Mouse (Mus musculus) limb, embryonic 14.5 days (tissue): ENCODE results near the gene Tufm. TPM values are rescaled to one million over a fixed set of nuclear protein-coding genes. Genes with fewer than 3 reads are reported as not detected.

ENCODE experiments used
- ATAC-seq: fragments of 200-750 bp; cut with Nextera tagmentation; 2 replicates; pipeline ENCODE4 v1.8.0; 2017; ENCODE audit warnings: low read depth, moderate number of reproducible peaks, moderate TSS enrichment; ENCODE audit not compliant: low FRiP score
- DNase-seq: peaks from one replicate; pipeline ENCODE4 v3.0.0-alpha.2; 2015; ENCODE audit warnings: low spot score
- H3K27ac ChIP-seq: fragments of 300-500 bp; sonication (generic); replicated peaks from 2 replicates; pipeline ENCODE4 v1.5.1; 2014; ENCODE audit warnings: low read depth, mild to moderate bottlenecking, low read length, moderate library complexity, mixed read lengths
- H3K27me3 ChIP-seq: fragments of 300-500 bp; sonication (generic); 2 replicates; pipeline ENCODE4 v1.6.1; 2014; ENCODE audit warnings: low read length, mixed read lengths; ENCODE audit not compliant: control insufficient read depth, insufficient read depth
- H3K36me3 ChIP-seq: fragments of 300-500 bp; sonication (generic); 2 replicates; pipeline ENCODE4 v1.6.1; 2014; ENCODE audit warnings: mild to moderate bottlenecking, low read length, moderate library complexity, mixed read lengths; ENCODE audit not compliant: control insufficient read depth, insufficient read depth
- H3K4me1 ChIP-seq: fragments of 300-500 bp; sonication (generic); 2 replicates; pipeline ENCODE4 v1.6.1; 2014; ENCODE audit warnings: antibody characterized with exemption, low read length, mixed read lengths; ENCODE audit not compliant: control insufficient read depth, insufficient read depth
- H3K4me2 ChIP-seq: fragments of 300-500 bp; sonication (generic); replicated peaks from 2 replicates; pipeline ENCODE4 v1.6.1; 2014; ENCODE audit warnings: low read depth, mild to moderate bottlenecking, low read length, moderate library complexity; ENCODE audit not compliant: severe bottlenecking
- H3K4me3 ChIP-seq: fragments of 300-500 bp; sonication (generic); replicated peaks from 2 replicates; pipeline ENCODE4 v1.5.1; 2014; ENCODE audit warnings: low read length
- H3K9ac ChIP-seq: fragments of 300-500 bp; sonication (generic); 2 replicates; pipeline ENCODE4 v1.6.1; 2014; ENCODE audit warnings: mild to moderate bottlenecking, low read depth, low read length, moderate library complexity; ENCODE audit not compliant: severe bottlenecking
- H3K9me3 ChIP-seq: fragments of 300-500 bp; sonication (generic); 2 replicates; pipeline ENCODE4 v1.6.1; 2016; ENCODE audit warnings: low read length; ENCODE audit not compliant: control insufficient read depth
- POLR2A ChIP-seq: fragments of 200-500 bp; IDR thresholded peaks from 2 replicates; pipeline ENCODE4 v1.8.0; 2012; ENCODE audit warnings: inconsistent platforms, mild to moderate bottlenecking, moderate library complexity, borderline replicate concordance; ENCODE audit not compliant: insufficient read depth, insufficient read length; ENCODE audit errors: extremely low read depth
- WGBS: fragments of 180-500 bp; shearing (Covaris S2); extraction: QIAGEN DNeasy Blood & Tissue Kit; methylation state at CpG from one replicate; pipeline ENCODE4 v1.1.7; 2014; 5-methylcytosine and 5-hydroxymethylcytosine counted together
- polyA plus RNA-seq, 2 experiments: library from polyadenylated mRNA; depleted of rRNA in 1 of 2; stranded (reverse) in 1 of 2; unstranded in 1 of 2; fragments of >200 nt; fragmentation: Nextera tagmentation in 1 of 2; extraction: Ambion mirVana in 1 of 2; gene quantifications; 2 replicates each; pipeline versions ENCODE4 v1.2.1 to v1.2.3; 2012 to 2014

Tufm gene
- polyA plus RNA-seq, 2 experiments, result 111 to 125 TPM

DNA sequence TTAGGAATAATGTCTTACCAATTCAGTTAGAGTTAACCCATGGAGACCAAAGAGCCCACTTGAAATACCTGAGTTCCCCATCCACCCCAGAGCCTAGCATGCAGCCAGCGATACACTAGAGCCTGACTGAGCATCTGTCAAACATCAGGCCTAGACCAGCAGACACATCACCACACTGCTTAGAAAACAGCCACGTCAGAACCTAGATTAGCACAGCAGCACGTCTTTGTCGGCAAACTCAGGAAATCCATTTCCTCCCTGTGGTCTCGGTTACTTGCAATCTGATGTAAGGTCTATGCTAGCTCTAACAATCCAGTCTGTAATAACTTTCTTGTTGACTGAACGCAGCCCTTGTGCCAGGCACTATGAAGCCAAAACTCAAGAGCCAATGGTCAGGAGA is 17.1 kb upstream of the Tufm start:
- no peak overlapping the region for H3K27ac ChIP-seq
- no peaks in the 10 kb centered on the region for H3K27me3 ChIP-seq
- H3K9ac ChIP-seq, result no peak overlapping the region

DNA sequence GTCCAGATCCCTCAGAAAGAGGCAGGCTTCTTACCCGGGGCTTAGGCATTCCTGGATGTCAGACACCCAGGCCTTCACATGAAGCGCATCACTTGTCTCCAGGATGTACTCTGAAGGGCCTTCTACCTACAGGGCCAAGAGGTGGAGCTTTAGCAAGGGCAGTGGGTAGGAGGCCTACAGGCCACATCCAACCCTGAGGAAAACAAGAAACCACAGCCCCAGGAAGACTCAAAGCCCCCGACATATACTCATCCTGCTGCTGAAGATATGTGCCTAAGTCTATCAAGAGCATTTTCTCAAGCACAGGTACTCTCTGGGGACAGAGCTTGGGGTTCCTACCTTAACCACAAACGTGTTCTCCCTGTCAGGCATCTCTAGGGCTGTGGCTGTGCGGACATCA is 15.8 kb upstream of the Tufm start:
- Histone ChIP-seq H3K9ac (no peak overlapping the region), H3K9me3 (no peaks in the 10 kb centered on the region), H3K27me3 (no peaks in the 10 kb centered on the region), H3K36me3 (peaks cover 65% of the 10 kb centered on the region), H3K4me1 (peaks cover 13% of the 10 kb centered on the region), H3K4me2 (no peak overlapping the region), H3K4me3 (no peak overlapping the region), H3K27ac (no peak overlapping the region)
- 95% methylated on average over 5 of the region's 5 CpGs for WGBS
- DNase-seq, result no peak
- no peak for ATAC-seq
- TF ChIP-seq POLR2A, result no peak

More for the DNA sequence above, 17.1 kb upstream of the Tufm start:
- DNase-seq (no peak), ATAC-seq (no peak)
- Histone ChIP-seq H3K4me1 (peaks cover 14% of the 10 kb centered on the region), H3K9me3 (no peaks in the 10 kb centered on the region), H3K4me3 (no peak overlapping the region), H3K4me2 (no peak overlapping the region), H3K36me3 (peaks cover 68% of the 10 kb centered on the region)
- WGBS, result 83% methylated on average over 6 of the region's 6 CpGs
- TF ChIP-seq POLR2A, result no peak

DNA sequence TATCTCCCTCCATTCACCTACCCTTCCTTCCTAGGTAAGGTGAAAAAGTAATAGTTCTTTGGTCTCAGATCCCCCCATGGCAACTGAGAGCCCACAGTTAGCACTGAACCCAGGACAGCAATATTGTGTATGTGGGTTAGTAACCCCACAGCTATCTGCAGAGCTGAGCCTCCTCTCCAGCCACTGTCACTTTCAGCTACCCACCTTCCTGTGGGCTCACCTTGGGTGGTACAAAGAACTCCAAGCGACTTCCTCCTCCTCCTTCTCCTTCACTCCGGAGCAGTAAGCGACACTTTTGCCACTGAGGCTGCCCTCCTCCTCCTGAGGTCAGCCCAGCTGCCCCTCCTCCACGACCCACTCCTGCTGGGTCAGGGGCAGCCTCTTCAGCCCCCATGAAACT is 15.3 kb upstream of the Tufm start:
- H3K4me3 ChIP-seq, result no peak overlapping the region
- no peak overlapping the region for H3K27ac ChIP-seq
- H3K36me3 ChIP-seq, result peaks cover 60% of the 10 kb centered on the region
- WGBS, result 88% methylated on average over 4 of the region's 4 CpGs
- H3K4me1 ChIP-seq, result peaks cover 13% of the 10 kb centered on the region
- no peak for DNase-seq
- no peaks in the 10 kb centered on the region for H3K27me3 ChIP-seq
- no peak overlapping the region for H3K4me2 ChIP-seq
- no peaks in the 10 kb centered on the region for H3K9me3 ChIP-seq
- no peak for ATAC-seq
- no peak overlapping the region for H3K9ac ChIP-seq
- no peak for TF ChIP-seq POLR2A

DNA sequence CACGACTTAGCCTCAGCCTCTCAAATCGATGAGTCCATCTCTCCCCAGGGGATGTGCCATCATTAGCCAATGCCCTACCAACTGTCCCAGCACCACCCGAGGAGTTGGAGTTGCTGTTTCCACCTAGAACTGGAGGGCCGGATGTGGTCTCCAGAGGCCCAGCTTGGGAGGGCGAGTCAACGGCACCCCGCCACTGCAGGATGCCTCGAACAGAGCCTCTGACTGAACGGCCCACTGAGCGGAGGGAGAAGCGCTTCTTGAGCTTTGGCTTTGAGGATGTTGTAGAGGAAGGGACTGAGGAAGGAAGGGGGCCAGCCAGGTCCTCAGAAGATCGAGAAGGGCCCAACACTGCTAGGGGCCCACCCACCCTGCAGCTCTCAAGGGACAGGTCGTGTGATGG is 14.9 kb upstream of the Tufm start:
- TF ChIP-seq POLR2A, result no peak
- H3K9me3 ChIP-seq, result no peaks in the 10 kb centered on the region
- WGBS, result 86% methylated on average over 13 of the region's 13 CpGs
- DNase-seq, result no peak
- no peak overlapping the region for H3K27ac ChIP-seq
- H3K4me2 ChIP-seq, result no peak overlapping the region
- H3K27me3 ChIP-seq, result no peaks in the 10 kb centered on the region
- H3K9ac ChIP-seq, result no peak overlapping the region
- H3K4me1 ChIP-seq, result peaks cover 13% of the 10 kb centered on the region
- H3K4me3 ChIP-seq, result no peak overlapping the region
- H3K36me3 ChIP-seq, result peaks cover 56% of the 10 kb centered on the region
- no peak for ATAC-seq

DNA sequence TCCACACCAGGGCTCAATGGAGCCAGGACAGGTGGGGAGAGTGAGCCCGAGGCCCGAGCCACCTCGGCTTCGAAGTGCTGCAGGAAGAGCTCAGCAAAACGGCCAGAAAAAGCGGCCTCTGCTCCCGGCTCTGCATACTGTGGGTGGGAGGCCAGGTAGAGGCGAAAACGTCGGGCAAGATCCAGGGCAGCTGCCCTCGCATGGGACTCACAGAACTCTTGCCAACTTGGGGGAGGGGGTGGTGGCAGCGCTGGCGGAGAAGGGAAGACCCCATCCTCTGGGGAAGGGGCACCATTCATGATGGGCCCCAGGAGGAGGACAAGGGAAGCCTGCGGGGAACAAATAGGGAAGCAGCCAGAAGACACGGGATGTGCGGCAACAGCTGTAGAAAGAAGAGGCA is 14.4 kb upstream of the Tufm start:
- no peak for TF ChIP-seq POLR2A
- Histone ChIP-seq H3K9ac (no peak overlapping the region), H3K4me1 (peaks cover 13% of the 10 kb centered on the region), H3K9me3 (no peaks in the 10 kb centered on the region), H3K4me3 (no peak overlapping the region), H3K27ac (no peak overlapping the region), H3K36me3 (peaks cover 52% of the 10 kb centered on the region), H3K4me2 (no peak overlapping the region), H3K27me3 (no peaks in the 10 kb centered on the region)
- DNase-seq (no peak), ATAC-seq (no peak)
- WGBS, result 91% methylated on average over 16 of the region's 16 CpGs
